Mouse (Mus musculus): ENCODE measurements around the gene Plpp7.

DNA sequence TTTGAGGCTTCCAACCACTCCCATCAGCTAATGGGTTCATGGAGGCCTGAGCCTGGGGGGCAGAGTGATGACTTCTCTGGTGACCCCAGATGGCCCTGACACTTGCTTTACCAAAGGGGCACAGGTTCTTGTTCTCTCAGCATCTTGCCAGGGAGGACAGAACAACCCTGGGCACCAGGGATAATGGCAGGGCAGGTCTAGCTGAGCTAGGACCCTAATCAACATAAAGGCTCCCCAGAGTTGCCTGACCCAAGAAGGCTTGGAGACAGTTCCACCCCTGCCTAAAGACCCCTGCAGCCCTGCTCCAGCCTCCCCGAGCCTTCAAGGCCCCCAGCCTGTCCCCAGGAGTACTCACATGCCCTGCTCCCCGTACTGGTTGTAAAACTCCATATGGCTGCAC, 13.1 kb upstream of the Plpp7 start:
- TF ChIP-seq POLR2A (IDR thresholded peaks at IDR 0.05; ENCODE audit: low read depth, low read length): no peak
- TF ChIP-seq CTCF (IDR thresholded peaks at IDR 0.05; ENCODE audit: extremely low read depth, insufficient read depth, insufficient read length, insufficient replicate concordance): no peak
